Mouse (Mus musculus): ENCODE data around the gene Zmynd8.

GRCm38 (mm10) chr2:165811536-165811935 lies 87.3 kb downstream of the Zmynd8 start:
- TF ChIP-seq FLI1 (IDR thresholded peaks at IDR 0.05; ENCODE audit: low read length): no peak
- TF ChIP-seq GATA1 (IDR thresholded peaks at IDR 0.05; ENCODE audit: borderline replicate concordance, low read length): no peak
